Mouse (Mus musculus) cerebellum, adult 9-10 months (tissue): ENCODE data around the gene Nlrc4.
A peak's percentile ranks its signal among the peaks of the same experiment; 100 is the strongest.

ENCODE experiments used
- DNase-seq: peaks from one replicate; pipeline ENCODE4 v3.0.0; 2022

Nlrc4 gene

DNA sequence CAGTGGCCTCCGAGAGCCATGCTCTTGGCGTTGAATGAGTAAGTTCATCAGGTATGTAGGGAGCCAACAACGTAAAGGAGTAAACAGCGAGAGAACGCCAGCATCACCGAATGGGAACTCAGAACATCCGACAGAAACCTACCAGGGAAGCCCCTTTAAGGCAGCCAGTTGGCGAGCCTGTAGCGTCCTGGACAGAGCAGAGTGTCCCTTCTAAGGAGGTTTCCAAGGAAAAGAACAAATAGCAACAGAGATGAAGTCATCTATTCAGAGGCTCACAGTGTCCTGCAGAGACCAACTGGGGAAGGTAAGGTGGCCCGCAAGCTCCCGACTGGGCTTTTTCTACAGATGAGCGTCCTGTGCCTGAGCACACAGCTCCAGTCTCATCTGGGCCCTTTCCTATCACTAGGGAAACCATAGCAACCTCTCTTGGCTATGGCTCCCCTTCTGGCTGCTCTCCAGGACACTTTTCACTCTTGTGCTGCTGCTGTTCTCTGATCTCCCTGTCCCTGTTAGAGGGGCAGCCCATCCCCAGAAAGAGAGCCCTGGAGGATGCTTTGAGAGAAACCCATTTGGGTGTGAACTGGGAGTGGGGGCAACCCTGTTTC lies 34.4 kb downstream of the Nlrc4 start:
- DNase-seq = peak; percentile 8

DNA sequence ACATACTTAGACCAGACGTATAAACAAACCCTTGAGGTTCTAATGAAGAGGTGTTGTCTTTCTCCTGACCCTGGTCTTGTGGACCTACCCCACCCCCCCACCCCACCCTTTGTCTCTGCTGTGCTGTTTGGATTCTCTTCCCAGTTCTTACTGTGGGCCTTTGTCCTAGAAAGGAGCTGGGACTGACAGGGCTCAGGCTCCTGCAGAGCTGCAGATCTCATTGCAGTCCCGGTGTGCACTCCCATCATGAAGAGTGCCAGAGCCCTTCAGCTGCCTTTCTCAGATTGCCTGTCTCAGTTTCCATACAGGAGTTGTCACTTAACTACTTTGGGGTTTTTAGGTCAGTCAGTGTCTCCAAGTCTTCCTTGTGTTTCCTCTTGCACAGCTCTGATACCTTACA lies 38.3 kb downstream of the Nlrc4 start:
- no peak for DNase-seq

DNA sequence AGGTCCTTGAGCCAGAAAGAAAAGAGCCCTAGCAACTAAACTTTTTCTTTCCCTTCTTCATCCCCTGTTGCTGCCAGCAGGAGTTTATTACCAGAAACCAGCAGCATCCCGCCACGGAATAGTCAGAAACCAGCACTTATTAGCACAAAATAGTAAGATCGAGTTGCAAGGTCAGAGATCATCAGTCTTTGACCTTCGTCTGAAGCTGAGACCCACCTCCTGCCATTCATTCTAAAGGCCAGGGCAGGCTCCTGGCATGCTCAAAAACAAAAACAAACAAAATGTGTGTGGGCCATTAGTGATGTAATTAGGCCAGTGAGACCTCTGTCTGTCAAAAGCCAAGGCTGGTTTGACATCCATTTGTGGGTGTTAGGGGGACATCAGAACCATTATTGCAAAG lies 40.8 kb downstream of the Nlrc4 start:
- no peak for DNase-seq

DNA sequence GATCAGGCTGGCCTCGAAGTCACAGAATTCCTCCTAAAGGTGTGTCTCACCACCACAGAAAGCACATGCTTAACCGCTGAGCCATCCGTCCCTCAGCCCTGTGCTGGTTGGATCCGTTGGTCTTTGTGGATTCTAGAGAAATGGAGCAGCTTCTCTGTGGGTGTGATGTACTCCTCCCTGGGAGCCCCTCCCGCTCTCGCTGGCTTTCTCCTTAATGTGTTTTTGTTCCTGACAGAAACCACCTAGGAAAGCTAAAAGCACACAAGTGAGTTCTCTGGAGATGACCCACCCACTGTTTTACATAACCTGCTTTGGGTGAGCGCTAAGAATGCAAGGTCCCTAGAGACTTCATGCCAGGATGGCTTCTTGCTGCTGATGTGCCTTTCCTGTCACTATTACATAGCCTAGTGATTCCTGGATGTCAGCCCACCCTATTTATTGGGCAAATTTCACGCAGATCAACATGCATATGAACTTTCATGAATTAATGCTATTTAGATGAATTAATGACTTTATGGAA lies 42.0 kb downstream of the Nlrc4 start:
- no peak for DNase-seq

DNA sequence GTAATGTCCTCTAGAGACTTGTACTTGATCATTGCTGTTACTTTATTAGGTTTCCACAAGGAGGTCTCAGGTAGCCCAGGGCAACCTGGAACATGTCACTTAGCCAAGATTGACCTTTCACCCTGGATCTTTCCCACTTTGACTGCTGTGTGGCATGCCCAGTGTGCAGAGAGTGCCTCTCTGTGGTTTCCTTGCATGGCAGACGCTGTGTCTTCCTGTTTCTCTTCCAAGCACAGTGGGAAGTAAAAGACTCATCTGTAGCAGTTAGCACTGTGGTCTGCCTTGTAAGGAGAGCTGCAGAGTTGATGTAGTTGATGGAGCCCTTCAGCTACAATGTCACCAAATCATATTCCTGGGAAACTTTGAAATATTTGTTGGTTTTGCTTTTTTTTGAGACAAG lies 44.3 kb downstream of the Nlrc4 start:
- DNase-seq = no peak

DNA sequence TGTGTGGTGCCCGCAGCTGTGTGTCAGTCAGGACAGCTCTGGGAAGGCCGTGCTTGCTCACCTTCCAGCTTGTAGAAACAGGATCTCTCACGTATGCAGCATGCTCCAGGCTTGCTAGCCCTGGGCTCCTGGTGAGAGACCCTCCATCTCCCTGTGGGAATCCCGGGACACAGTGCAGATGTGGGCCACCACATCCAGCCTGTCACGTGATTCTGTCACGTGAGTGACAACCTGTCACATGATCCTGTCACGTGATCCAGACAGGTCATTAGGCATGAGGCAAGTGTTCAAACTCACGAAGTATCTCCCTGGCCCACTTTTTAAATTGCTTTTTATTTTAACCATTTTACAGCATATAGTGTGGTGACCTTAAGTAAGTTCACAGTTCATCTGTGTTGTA lies 45.6 kb downstream of the Nlrc4 start:
- no peak for DNase-seq

DNA sequence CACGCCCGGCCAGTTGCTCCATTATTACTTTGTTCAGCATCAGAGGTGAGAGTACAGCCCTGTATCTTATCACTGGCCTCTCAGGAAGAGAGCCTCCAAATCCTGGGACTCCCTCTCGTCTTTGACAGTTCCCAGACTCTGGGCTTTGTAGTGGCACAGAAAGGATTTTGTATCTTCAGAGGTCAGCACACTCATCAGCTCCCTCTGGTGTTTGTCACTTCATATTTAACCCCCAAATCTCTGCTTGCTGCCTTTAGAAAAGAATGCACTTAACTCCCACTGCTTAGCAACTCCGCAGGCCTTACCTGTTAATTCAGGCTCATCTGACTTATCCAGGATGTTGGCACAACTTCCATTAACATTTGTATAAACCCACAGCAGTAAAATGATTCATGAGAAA lies 49.2 kb downstream of the Nlrc4 start:
- no peak for DNase-seq

DNA sequence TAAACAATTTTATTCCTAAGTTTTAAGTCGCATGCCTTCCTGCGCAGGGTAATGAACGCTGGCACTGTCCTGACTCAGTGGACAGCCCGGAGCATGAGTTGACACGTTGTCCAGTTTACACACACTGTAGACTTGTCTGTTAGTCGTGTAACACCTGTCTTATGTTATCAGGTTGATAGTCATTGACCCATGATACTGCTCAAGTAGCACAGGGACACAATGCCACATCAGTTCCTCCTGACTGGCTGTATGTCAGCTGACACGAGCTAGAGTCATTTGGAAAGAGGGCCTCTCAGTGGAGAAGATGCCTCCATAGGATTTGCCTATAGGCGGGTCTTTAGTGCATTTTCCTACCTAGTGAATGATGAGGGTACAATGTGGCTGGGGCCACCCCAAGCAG lies 52.5 kb downstream of the Nlrc4 start:
- no peak for DNase-seq

DNA sequence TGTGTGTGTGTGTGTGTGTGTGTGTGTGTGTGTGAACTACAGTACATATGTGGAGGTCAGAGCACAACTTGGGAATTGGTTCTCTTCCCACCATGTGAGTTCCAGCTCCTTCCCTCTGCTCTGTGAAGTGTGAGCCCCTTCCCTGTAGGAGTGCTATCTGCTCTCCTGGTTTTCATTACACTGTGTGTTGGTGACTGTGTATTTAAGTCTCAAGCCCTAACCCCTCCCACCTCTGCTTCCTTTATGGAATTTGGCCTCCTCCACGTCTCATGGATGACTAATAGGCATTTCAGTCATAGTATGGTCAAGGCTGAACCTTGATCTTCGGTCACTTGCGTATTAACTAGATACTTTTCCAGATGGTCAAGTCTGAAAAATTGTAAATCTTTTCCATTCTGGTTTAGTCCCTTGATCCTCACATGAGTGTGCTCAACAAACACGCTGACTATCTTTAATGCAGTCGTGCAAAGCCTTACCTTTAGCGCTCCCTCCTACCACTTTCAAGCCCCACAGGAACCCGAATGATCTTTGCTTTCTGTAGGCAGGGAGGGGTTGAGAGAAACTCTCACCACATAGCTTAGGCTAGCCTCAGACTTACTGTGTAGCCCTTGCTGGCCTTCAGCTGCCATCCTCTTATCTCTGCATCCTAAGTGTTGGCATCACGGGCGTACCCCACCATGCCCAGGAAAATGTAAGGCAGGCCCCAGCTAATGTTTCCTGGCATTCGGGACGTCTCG lies 56.3 kb downstream of the Nlrc4 start:
- no peak for DNase-seq

DNA sequence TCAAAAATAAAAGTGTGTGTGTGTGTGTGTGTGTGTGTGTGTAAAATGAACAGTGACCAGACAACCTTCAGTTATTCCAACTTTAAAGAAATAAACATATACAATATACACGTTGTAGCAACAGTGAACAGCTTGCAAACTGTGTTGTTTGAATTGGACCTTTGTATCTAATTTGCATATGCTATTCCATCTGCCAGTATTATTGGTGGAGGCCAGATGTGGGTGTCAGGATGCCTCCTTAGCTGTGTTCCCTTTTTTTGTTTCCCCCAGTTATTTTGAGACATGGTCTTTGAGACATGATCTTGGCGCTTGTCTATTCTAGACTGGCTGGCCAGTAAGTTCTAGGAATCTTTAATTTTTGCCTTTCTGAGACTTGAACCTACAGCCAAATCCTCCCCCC lies 61.8 kb downstream of the Nlrc4 start:
- no peak for DNase-seq

DNA sequence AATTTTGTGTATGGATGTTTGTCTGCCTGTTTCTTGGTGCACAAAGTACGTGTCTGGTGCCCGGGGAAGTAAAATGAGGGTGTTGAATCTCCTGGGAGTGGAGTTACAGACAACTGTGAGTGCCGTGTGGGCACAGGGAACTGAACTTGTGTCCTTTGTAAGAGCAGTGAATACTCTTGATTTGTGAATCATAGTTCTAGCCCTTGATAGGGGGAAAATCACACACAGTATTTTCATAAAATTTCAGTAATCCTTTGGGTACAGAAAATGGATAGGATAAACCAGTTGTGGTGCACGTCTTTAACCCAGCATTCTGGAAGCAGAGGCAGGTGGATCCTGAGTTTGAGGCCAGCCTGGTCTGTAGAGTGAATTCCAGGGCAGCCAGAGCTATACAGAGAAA lies 62.2 kb downstream of the Nlrc4 start:
- DNase-seq = peak; percentile 22

DNA sequence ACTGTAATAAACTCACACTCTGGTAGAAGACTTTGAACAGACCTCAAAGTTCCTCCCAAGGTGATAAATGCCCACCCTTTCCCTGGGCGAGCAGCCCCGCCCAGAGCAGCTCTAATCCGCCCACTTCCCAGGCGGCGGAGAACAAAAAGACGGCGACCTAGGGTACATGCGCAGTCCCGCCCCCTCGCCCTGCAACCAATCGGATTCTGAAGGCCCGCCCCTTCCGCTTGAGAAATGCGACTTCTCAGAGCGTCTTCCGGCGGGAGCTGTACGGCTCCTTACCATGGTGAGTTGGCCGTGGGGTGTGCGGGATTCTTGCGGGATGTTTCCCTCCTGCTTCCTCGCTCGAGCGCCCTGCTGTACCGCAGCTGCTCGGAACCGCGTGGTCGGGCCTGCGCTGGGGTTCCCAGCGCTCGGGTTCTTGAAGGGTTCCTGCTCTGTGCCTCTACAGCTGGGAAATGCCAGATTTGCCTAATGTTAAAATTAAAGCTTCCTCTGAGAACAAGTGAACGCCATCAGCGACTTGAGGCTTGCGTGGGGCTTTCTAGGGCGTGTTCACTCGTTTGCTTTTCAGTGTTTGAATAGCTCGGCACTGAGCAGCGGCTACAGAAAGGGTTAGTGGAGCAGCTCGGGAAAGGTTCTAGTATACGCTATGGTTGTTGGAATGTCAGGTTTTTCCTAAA lies 63.4 kb downstream of the Nlrc4 start, which contains the start of gene Slc30a6:
TSS of gene Slc30a6 (plus strand) at position 226 of the 683 bp plus-strand sequence.
- peak; percentile 95 for DNase-seq

DNA sequence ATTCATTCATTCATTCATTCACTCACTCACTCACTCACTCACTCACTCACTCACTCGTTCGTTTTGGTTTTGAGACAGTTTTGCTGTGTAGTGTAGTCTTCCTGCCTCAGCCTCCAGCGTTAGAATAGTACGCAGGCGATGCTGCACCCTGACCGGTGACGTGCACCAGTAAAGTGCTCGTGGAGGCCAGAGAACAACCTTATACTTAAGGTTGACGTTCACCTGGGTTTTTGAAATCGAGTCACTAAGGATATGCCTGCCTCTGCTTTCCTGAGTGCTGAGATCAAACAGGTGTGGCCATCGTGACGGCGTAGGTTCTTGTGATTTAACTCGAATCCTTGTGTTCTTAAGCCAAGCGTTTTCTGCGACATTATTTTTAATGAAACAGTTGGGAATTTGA lies 64.1 kb downstream of the Nlrc4 start:
- no peak for DNase-seq

DNA sequence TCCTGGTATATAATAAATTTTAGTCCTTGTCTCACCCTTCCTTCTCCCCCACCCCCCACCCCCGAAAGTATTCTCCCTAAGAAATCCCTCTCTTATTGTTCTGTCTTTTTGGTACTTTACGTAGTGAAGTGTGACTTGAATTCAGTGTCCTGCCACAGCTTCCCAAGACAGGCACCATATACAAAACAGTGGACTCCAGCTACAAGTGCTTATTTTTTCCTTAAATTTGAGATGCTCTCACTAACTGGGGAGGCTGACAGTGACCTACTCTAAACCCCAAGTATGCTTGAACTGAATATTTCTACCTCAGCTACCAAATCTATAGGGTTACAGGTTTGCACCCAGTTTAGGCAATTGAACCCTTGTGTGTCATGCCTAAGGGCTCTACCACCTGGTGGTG lies 64.6 kb downstream of the Nlrc4 start:
- DNase-seq = peak; percentile 17

DNA sequence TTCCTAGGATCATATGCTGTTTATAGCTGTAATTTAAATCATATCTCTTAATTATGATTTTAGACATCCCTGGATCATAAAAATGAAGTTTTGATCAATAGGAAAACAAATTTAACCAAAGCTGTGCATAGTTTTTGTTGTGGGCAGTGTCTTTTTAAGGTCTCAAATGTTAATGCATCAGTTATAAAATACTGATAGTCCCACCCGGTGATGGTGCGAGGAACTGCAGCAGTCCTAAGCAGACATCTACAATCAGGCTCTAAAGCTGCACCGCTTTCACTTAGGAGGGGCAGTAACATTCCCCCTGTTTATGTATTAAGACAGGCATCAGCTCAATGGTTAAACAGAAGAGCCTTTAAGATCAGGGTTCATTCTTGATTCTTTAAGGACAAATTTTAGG lies 69.1 kb downstream of the Nlrc4 start:
- no peak for DNase-seq

DNA sequence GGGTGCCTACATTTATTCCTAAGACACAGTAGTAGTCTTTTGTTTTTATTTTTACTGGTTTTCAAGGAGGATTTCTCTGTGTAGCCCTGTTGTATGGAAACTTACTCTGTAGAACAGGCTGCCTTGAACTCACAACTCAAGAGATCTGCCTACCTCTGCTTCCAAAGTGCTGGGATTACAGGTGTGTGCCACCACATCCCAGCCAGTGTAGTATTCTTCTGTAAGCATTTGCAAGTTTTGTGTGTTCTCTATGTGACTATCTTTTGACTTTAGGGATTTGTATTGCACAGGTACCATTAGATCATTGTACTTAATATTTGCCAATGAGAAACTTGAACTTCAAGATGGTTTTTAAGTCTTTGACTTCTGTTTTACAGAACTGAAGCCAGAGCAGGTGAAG lies 72.3 kb downstream of the Nlrc4 start:
- DNase-seq = no peak

DNA sequence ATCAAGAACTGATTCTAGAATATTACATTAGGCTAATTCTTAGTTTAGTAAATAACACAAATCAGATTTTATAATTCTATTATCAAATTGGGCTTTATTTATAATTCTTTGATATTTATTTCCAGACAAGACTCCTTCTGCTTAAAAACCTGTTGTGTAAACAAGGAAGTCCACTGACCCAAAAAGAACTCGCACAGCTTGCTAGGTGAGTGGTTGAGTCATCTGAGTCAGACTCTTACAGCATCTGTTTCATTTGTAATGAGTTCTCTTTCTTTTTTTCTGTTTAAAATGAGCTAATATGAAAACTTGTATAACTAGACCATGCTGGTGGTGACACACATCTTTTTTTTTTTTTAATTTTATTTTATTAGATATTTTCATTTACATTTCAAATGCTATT lies 82.0 kb downstream of the Nlrc4 start:
- DNase-seq = no peak
